Mouse (Mus musculus) layer of hippocampus, adult 11-12 months (tissue): ENCODE results near the gene Ndufs2.

ENCODE experiments used
- DNase-seq: peaks from one replicate; pipeline ENCODE4 v3.0.0; 2022; ENCODE audit warnings: low spot score

Gene Ndufs2

DNA sequence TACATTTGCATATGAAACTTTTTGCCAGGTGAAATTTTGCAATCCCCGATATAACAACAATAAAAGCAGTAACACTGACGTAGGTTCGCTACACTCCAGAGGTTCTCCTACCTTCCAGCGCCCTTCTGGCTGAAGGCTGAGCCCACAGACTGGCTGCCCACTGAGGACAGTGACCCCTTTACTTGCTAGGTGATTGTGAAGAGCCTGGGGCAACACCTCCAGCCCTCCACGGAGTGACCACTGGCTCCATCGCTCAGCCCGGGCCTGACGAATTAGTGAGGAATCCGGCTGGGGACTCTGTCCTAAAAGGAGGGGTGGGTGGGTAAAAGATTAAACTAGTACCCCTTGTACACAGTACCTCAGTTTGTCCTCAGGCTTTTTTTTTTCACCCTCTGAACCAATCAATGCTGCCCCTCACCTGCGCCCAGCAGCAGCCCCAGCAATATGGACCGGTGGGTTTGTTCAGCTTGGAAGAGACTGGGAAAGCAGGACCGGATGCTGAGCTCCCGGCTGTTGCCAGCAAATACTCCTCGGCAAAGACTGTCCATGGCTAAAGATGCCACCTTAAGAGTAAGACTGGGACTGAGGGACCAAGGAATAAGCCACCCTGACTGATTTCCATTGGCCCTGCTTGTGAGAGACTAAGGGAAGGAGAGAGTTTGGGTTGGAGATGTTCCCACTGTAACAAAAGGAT, 28.0 kb upstream of the Ndufs2 start:
- no peak for DNase-seq

DNA sequence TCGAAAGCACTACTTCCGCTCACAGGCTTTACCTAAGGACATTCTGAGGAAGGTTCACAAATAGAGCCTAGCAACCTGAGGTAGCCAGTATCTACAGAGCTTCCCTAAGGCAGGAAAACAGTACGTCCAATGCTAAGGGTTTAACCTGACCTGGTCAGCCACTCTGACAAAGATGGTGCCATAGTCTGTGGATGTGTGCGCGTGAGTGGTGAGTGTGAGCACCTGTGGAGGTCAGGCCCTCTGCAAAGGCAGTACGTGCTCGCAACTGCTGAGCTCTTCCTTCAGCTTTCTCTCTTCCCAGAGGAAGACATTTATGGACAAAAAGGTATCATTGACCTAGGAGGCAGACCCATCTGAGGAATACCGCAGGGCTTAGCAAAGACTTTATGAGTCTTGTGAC, 27.2 kb upstream of the Ndufs2 start:
- DNase-seq = no peak

DNA sequence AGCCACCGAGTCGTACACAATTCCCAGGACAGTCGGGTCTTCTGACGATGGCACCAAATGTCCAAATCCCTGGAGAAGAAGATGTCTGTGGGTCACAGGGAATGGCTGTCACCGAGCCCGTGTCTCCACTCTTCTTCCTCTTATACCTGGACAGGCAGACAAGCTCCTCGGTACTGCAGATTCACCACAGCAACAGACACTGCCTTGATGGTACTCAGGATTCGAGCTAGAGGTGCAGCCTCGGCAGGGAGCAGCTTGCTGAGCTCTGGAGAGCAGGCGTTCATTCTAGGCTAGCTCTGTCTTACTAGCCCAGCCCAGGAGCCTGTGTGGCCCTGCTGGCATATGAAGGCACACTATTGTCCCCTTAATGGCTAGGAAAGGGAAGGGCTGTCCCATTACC, 26.5 kb upstream of the Ndufs2 start:
- no peak for DNase-seq

DNA sequence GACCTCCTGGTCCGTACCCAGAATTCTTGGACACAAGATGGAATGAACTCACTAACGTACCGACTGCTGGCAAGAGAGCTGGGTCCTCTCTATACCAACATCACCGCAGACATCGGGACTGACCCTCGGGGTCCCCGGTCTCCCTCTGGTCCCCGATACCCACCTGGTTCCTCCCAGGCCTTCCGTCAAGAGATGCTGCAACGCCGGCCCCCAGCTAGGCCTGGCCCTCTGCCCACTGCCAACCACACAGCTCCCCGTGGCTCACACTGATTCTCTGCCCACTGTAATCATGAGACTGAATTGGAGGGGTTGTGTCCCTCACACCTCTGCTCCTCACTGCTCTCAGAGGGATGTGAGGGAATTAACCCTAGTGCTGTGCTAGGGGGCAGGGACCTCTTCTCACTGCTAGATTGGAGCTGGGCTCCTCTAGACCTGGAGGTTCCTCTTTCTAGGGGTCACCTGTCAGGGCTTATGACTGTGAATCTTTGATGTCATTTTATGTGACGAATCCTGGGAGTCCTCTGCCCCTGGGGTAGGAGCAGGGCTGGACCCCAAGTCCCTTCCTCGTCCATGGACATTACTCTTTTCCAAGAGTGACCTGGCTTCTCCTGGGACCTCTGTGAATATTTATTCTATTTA, 25.0 kb upstream of the Ndufs2 start:
- no peak for DNase-seq

DNA sequence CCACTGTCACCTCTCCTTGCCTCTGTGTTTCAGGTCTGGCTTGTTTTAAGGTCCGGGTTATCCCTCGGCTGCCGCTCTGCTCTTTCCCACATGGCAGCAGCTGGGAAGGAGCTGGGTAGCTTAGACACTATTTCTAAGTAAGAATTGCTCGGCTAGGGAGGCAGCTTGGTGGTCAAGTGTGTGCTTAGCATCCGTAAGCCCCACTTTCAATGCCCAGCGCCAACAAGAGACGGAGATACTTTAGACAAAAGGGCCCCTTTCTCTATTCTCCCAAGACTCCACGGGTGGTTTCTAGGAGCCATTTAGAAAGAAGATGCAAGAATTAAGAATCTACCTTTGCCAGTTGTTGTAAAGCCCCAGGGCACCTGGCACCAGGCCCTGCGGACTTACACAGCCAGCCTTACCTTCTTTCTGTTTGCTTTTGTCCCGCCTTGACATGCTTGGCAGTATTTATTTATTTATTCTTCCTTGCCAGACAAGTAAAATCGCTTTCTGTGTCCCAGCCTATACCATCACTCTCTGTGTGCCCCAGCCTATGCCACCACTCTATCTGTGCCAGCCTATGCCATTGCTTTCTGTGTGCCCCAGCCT, 24.1 kb upstream of the Ndufs2 start:
- DNase-seq = no peak

DNA sequence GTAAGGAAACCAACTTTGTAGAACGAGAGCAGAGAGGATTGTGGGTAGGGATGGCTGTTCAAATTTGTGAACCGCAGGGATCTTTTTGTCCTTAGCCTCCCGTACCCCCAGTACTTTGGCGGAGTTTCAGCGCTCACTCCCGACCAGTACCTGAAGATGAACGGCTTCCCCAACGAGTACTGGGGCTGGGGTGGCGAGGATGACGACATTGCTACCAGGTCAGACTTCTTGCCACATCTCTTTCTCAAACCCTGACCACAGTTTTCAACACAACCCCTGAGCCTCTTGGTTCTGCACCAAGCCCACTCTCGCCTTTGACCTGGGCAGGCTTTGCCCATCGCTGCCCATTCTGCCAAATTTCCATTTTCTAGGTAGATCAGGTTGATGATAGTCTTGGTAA, 23.0 kb upstream of the Ndufs2 start:
- DNase-seq = no peak

DNA sequence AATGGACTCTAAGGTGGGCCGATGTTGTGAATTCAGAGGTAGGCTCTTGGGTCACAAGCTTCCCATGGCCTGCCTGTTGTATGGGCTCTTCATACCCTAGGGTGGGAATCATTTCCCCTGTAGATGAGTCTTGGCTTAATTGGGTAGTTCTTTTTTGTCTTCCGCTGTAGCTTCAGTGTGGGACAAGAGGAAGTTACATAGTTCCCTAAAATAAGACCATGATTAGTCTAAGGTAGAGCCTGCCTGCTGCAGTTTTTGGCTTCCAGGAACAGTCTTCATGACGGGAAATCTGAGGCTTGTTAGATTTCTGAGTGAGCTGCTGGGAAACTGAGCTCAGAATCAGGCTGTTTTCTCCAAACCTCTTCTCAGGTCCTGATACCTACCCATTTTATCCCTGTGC, 20.9 kb upstream of the Ndufs2 start:
- no peak for DNase-seq

DNA sequence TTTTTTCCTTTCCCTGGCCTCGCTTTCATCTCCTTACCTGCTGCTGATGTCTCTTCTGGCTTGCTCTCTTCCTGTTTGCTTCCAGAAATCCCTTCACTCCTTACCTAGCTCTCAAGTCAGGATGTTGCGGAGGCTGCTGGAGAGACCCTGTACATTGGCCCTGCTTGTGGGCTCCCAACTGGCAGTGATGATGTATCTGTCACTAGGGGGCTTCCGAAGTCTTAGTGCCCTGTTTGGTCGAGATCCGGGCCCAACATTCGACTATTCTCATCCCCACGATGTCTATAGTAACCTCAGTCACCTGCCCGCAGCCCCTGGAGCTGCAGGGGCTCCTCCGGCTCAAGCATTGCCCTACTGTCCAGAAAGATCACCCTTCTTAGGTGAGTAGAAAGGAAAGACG, 20.4 kb upstream of the Ndufs2 start:
- DNase-seq = no peak

DNA sequence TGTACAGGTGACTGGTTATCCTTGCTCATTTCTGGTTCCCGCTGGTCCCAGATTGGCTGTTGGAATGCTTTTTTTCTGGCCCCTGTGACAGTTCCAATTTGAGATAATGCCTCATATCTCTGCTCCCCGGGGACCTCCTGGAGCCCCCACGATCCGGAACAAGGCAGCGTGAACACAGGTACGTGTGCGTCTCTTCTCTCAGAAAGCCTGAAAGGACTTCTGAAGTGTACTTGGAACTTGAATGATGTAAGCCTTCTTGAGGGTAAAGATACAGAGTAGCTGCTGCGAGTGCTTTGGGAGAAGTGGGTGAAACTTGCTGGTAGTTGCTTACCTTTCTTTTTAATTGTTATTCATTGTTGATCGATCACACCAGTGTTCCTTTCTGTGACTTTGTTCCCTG, 20.0 kb upstream of the Ndufs2 start:
- no peak for DNase-seq

DNA sequence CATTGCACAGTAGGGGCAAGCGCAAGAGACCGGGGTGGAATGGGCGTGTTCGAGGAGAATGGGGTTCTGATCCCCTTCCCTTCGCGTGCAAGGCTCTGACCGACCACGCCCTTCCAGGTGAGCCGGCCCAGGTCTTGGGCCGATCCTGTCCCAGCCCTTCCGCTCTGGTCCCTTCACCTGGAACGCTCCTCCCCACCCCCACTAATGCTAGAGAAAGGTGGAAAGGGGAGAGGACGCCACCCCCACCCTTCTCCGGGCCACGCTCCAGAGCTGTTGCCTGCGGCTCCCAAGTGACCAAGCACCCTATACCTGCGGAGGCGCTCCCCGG, 19.3 kb upstream of the Ndufs2 start:
- no peak for DNase-seq

DNA sequence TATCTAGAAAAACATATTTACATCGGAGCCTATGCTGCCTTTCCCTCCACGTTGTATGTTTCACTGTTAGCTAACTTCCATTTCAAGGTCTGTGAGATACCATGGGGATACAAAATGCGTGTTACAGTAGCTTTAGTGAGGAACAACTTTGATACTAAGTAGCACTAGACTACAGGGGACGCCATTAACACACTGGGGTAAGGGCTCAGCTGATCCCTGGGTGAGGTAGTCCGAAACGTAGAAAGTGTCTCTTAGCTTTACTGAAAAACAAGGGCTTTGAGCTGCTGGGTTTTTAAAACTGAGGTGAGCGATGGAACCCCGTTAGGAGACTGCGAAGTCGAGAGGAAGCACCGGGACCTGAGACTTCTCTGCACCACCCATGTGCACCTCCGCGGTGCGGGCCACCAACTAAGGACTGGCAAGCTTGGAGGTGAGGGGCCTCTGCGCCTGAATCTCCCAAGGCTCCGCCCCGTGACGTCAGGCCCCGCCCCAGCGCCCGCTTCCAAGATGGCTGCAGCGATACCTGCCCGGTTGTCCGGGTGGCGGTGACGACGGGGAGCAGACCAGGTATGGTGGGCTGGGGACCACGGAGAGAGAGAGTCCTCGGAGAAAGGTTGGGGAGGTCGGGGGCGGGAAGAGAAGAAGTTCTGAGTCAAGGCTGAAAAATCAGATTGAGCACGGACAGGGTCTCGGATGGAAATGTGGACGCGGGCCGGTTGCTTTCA, 18.8 kb upstream of the Ndufs2 start, which contains the start of gene B4galt3:
Gene B4galt3 (plus strand): TSS at position 481 of the 725 bp plus-strand sequence.
- peak; percentile 96 for DNase-seq

DNA sequence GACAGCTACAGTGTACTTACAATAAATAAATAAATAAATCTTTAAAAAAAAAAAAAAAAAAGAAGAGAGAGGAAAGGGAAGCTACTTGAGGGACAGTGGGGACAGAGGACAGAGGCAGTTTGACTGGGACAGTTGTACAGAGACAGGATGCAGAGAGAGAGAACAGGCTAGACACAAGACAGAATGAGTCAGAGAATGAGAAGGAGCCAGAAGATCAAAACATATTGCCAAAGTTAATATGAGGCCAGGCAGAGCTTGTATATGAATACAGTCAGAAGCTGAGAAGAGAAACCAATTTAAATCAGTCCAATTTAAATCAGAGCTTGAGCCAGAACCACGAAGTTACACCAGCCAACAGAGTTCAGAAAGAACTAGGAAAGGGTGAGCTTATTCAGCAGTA, 17.2 kb upstream of the Ndufs2 start:
- DNase-seq = no peak

DNA sequence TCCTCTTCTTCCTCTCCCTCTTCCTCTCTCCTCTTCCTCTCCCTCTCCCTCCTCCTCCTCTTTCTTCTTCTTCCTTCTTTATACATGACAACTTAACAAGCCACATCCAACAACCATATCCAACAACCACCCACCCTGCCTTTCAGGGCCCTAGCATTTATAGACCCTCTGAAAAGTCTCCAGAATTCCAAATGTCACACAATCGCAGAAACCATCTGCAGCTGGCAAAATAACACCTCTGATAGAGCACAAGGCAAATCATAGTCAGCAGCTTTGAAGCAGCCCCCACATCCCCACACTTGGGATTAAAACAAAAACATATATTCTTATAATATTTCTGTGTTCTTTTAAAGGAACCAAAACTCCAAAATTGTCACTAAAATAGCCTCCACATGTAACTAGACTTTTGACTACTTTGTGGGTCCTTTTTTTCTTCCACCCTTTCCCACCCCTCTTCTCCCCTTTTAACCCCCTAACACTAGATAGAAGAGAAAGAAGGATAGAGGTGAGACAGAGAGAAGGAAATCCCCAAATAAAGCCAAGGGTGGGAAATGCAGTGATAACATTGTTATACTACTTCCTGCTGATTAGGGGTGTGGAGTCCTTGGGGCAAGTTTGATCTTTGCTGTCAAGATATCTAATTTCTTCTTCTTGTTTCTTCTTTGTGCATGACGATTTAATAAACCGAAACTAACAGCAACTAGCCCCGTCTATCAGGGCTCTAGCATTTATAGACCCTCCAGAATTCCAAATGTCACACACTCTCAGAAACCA, 15.0 kb upstream of the Ndufs2 start:
- DNase-seq = no peak

DNA sequence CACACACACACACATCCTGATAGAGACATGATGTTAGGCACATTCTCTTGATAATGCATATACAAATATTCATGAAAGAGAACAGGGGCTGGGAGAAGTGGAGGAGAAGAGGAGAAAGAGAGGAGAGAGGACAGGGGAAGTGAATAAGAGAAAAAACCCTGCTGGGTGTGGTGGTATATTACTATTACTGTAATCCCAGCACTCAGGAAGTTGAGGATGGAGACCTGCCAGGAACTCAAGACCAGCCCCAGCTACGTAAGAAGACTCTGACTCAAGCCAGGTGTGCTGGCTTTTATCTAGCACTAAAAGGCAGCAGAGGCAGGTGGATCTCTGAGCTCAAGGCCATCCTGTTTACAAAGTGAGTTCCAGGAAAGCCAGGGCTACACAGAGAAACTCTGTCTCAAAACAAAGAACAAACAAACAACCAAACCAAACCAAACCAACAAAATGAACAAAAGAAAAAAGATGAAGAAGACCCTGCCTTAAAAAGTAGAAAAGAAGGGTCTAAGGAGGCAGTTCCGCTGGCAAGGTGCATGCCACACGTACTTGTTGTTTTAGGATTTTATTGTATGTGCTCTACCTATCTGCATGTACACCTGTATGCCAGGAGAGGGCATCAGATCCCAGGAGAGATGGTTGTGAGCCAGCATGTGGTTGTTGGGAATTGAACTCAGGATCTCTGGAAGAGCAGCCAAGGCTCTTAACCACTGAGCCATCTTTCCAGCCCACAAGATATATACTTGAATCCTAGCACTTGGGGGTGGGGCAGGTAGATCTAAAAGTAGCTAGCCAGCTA, 12.7 kb upstream of the Ndufs2 start:
- DNase-seq = no peak

DNA sequence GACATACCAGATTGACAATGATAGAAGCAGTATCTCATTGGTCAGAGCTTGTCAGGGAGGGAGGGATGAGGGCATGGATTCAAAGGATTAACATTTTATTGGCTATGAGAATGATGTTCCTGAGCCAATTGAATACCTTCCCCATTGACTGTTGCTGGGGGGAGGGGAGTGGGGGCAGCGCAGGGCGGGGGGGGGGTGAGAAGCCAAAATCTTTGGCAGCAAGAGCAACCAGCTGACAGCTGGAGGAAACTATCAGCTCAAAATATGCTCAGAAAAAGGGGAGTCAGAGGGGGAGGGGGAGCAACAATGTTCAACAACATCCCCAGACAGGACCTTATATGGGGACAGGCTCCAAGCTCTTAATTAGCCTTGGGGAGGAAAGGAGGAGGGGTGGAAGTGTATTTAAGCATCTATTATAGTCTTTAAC, 12.0 kb upstream of the Ndufs2 start:
- DNase-seq = peak; percentile 69

DNA sequence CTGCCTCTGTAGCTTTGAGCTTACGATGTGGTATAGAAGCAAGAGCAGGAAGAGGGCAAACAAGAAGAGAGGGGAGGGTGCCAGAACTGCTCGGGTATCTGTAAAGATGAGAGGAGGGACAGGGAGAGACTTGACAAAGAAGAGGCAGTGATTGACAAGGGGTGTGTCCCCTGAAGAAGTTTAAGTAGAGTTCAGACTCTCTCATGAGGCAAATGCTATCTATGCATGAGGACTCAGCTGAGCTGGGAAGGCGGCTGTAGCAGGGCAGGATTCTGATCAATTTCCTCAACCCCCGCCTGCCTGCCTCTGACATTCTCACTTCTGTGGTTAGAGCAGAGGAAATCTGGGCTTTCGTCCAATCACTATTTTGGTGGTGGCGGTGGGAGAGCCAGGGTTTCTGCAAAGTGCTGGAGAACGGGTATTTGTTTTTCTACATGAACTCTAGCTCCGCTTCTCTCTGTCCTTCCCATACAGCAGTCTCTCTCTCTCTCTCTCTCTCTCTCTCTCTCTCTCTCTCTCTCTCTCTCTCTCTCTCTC, 11.5 kb upstream of the Ndufs2 start:
- peak; percentile 88 for DNase-seq

DNA sequence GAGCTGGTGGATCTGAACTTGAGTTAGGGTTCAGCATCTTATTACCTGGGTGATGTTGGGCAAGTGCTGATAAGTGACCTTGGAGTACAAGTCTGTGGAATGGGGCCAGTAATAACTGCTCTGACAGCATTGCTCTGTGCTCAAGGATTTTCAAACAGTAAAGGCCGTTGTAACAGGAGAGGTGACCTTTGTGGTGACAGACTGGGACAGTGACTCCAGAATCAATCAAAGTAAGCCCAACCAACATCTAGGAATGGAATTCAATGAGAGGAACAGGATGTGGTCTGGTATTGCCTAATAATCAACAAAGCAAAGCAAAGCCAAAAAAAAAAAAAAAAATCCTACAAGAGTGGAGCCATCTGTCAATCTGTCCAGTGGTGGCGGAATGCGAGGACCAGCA, 9.1 kb upstream of the Ndufs2 start:
- no peak for DNase-seq

DNA sequence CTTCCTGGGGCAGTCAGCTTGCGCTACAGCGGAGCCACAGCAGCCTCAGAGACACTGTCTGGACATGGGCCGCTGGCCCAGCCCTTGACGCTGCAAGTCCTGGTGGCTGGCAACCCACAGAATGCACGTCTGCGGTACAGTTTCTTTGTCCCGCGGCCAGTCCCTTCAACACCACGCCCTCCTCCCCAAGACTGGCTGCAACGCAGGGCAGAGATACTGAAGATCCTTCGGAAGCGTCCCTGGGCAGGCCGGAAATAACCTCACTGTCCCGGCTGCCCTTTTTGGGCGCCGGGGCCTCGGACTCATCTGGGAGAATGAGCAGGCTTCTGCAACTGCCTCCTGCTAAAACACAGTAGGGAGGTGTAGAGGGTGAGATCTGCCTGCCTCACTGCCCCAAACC, 7.7 kb upstream of the Ndufs2 start:
- no peak for DNase-seq

DNA sequence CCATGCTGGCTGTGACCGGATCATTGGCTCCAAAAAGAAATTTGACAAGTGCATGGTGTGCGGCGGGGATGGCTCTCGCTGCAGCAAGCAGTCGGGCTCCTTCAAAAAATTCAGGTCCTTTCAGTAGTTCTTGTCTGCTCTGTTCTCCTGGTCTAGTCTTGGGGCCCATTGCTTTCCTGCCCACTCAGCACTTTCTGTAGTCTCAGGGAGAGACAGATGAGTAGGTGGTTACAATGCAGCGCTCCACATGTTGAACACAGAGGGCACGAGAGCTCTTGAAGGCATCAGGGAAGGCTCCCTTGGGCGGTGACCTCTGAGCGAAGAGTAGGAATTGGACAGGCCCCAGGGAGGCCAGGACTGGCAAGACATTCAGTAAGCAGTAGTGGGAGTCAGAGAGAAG, 6.6 kb upstream of the Ndufs2 start:
- DNase-seq = no peak

DNA sequence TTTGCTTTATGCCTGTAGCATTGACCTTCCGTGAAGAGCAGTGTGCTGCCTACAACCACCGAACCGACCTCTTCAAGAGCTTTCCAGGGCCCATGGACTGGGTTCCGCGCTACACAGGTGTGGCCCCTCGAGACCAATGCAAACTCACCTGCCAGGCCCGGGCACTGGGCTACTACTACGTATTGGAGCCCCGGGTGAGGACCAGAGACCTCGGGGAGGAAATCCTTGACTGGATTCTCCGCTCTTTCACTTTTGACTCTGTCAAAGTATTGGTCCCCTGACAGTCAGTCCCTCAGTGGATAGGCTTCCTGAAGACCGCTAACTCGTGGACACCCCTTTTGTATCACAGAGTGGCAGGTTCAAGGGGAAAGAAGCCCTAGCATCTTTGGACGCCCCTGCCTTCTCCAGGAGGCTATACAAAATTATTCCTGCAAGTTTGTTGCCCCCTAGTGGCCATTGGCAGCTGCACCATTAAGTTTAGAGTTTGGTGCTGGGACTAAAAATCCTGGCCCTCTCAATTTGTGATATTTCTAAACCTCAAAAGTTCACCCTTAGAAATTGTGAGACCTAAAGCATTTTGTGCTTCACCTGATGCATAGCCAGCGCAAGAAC, 5.9 kb upstream of the Ndufs2 start:
- peak; percentile 77 for DNase-seq
